Mouse (Mus musculus): Measurements from ENCODE around the gene Arhgef28.

GRCm38 (mm10) chr13:97893031-97893825 is 313.0 kb downstream of the Arhgef28 start:
- TF ChIP-seq CTCF (IDR thresholded peaks at IDR 0.05; ENCODE audit: borderline replicate concordance, insufficient read depth, low read depth, low read length) (no peak), POLR2A (IDR thresholded peaks at IDR 0.05; ENCODE audit: borderline replicate concordance, insufficient read depth, low read length) (no peak)
